Mouse (Mus musculus) limb, embryonic 15.5 days (tissue): Measurements from ENCODE around the gene Eno2. TPM values are rescaled to one million over a fixed set of nuclear protein-coding genes. Genes with fewer than 3 reads are reported as not detected.

Experiments
- ATAC-seq: fragments of 200-750 bp; cut with Nextera tagmentation; 2 replicates; pipeline ENCODE4 v1.8.0; 2017; ENCODE audit warnings: low read depth, moderate TSS enrichment; ENCODE audit not compliant: insufficient number of reproducible peaks, low FRiP score, low TSS enrichment
- H3K27ac ChIP-seq: fragments of 300-500 bp; sonication (generic); 2 replicates; pipeline ENCODE4 v1.5.1; 2015; ENCODE audit warnings: moderate library complexity, mild to moderate bottlenecking, inconsistent platforms
- H3K27me3 ChIP-seq: fragments of 300-500 bp; sonication (generic); 2 replicates; pipeline ENCODE4 v1.6.1; 2015; ENCODE audit warnings: inconsistent platforms
- H3K36me3 ChIP-seq: fragments of 300-500 bp; sonication (generic); 2 replicates; pipeline ENCODE4 v1.6.1; 2015; ENCODE audit warnings: inconsistent platforms
- H3K4me1 ChIP-seq: fragments of 300-500 bp; sonication (generic); 2 replicates; pipeline ENCODE4 v1.6.1; 2015; ENCODE audit warnings: inconsistent platforms
- H3K4me2 ChIP-seq: fragments of 300-500 bp; sonication (generic); 2 replicates; pipeline ENCODE4 v1.6.1; 2015; ENCODE audit warnings: mild to moderate bottlenecking, inconsistent platforms
- H3K4me3 ChIP-seq: fragments of 300-500 bp; sonication (generic); 2 replicates; pipeline ENCODE4 v1.5.1; 2015; ENCODE audit warnings: mild to moderate bottlenecking, inconsistent platforms
- H3K9ac ChIP-seq: fragments of 300-500 bp; sonication (generic); 2 replicates; pipeline ENCODE4 v1.6.1; 2015; ENCODE audit warnings: inconsistent platforms
- H3K9me3 ChIP-seq: fragments of 300-500 bp; sonication (generic); 2 replicates; pipeline ENCODE4 v1.6.1; 2016; ENCODE audit warnings: inconsistent platforms
- WGBS: fragments of 180-500 bp; shearing (Covaris S2); methylation state at CpG from one replicate; pipeline ENCODE4 v1.1.7; 2015; 5-methylcytosine and 5-hydroxymethylcytosine counted together
- polyA plus RNA-seq: library from polyadenylated mRNA; unstranded; fragments of >200 nt; fragmentation: Nextera tagmentation; extraction: Ambion mirVana; gene quantifications from 2 replicates; pipeline ENCODE4 v1.2.1, GENCODE M21; 2015

Gene Eno2
- polyA plus RNA-seq, 1 experiment from 2014 or later, result 9.1 TPM

DNA sequence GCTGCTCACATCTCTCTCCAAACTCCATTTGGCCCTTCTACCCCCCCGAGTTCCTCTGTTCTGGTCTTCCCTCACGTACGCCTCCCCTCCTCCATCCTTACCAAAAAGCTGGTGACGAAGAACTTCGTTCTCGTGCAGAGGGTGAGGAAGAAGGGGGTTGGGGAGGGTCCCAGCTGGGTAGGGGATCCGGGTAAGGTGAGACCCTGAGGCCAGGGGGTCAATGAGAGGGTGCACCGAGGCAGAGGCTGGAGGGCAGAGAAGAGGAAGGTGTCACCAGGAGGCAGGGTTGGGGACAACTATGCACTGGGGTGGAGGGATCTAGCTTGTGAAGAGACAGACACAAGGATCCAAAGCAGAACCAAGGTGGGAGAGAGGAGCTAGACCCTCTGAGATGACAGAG, 25.8 kb downstream of the Eno2 start:
- 95% methylated on average over 8 of the region's 8 CpGs for WGBS
- H3K4me1 ChIP-seq, result peaks cover 52% of the 10 kb centered on the region
- no peak overlapping the region for H3K27ac ChIP-seq
- no peak for ATAC-seq
- H3K36me3 ChIP-seq, result peaks cover 50% of the 10 kb centered on the region
- H3K9me3 ChIP-seq, result no peaks in the 10 kb centered on the region
- H3K4me2 ChIP-seq, result no peak overlapping the region
- H3K4me3 ChIP-seq, result no peak overlapping the region
- no peak overlapping the region for H3K9ac ChIP-seq
- no peaks in the 10 kb centered on the region for H3K27me3 ChIP-seq

DNA sequence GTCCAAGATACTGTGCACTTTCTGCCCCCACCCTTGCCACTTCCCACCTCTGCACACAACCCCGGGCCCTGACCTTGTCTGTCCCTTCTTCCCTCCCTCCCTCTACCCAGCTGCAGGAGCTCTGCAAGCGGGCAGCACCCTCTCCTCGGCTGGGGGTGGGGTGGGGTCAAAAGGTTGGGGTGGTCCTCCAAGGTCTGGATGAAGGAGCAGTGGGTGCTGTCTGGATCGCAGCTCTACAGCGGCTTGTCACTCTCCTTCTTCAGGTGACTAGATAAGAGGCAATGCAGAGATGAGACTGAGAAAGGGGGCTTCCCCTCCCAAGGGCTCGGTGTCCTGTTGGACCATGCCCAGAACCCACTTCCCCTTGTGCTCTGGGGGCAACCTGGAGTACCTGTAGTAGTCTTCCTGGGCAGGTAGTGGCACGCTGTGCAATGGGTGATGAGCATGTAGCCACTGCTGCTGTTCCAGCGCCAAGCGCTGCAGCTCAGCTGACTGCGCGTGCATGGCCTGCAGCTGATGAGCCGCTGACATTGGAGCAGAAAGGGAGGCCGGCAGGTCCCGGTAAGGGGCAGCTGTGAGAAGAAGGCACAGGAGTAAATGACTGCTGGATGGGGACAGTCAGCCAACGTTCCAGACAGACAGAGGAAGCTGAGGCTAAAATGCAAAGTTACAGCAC, 26.5 kb downstream of the Eno2 start:
- Histone ChIP-seq H3K9ac (no peak overlapping the region), H3K4me3 (no peak overlapping the region), H3K4me1 (peaks cover 55% of the 10 kb centered on the region), H3K4me2 (no peak overlapping the region), H3K27me3 (no peaks in the 10 kb centered on the region), H3K36me3 (peaks cover 43% of the 10 kb centered on the region), H3K27ac (0 out of 2 replicates have a peak overlapping the region, but pooled peaks have one; percentile 43), H3K9me3 (no peaks in the 10 kb centered on the region)
- no peak for ATAC-seq
- 90% methylated on average over 15 of the region's 15 CpGs for whole genome bisulfite sequencing

- peak overlapping the region; percentile 97 for H3K27ac ChIP-seq
- no peaks in the 10 kb centered on the region for H3K9me3 ChIP-seq
- peak overlapping the region; percentile 75 for H3K4me2 ChIP-seq
- peak overlapping the region; percentile 64 for H3K4me3 ChIP-seq
- H3K36me3 ChIP-seq, result peaks cover 32% of the 10 kb centered on the region
- no peaks in the 10 kb centered on the region for H3K27me3 ChIP-seq
- WGBS, result 65% methylated on average over 3 of the region's 3 CpGs
- H3K9ac ChIP-seq, result peak overlapping the region; percentile 21; the same call in 1 of the 2 replicates
- no peak for ATAC-seq
- H3K4me1 ChIP-seq, result peaks cover 49% of the 10 kb centered on the region
Measured at GRCm38 (mm10) chr6:124741842-124742241, 27.6 kb downstream of the Eno2 start.

- H3K4me3 ChIP-seq, result peak within 1 kb of the TSS; percentile 64
- H3K36me3 ChIP-seq, result peaks cover 28% of the 10 kb centered on the region
- under 1% methylated on average over 41 of the region's 41 CpGs for WGBS
- peak within 1 kb of the TSS; percentile 75 for H3K4me2 ChIP-seq
- H3K27me3 ChIP-seq, result no peaks in the 10 kb centered on the region
- peaks cover 42% of the 10 kb centered on the region for H3K4me1 ChIP-seq
- H3K27ac ChIP-seq, result peak within 1 kb of the TSS; percentile 97
- H3K9me3 ChIP-seq, result no peaks in the 10 kb centered on the region
- ATAC-seq, result peak; percentile 82
- peak within 1 kb of the TSS; percentile 73 for H3K9ac ChIP-seq
Measured at GRCm38 (mm10) chr6:124740888-124741761, 28.3 kb downstream of the Eno2 start, which contains the start of gene Grcc10. Grcc10 (minus strand) TSS chr6:124741374.

- under 1% methylated on average over 29 of the region's 29 CpGs for WGBS
Measured at GRCm38 (mm10) chr6:124740211-124740887, 29.1 kb downstream of the Eno2 start.

DNA sequence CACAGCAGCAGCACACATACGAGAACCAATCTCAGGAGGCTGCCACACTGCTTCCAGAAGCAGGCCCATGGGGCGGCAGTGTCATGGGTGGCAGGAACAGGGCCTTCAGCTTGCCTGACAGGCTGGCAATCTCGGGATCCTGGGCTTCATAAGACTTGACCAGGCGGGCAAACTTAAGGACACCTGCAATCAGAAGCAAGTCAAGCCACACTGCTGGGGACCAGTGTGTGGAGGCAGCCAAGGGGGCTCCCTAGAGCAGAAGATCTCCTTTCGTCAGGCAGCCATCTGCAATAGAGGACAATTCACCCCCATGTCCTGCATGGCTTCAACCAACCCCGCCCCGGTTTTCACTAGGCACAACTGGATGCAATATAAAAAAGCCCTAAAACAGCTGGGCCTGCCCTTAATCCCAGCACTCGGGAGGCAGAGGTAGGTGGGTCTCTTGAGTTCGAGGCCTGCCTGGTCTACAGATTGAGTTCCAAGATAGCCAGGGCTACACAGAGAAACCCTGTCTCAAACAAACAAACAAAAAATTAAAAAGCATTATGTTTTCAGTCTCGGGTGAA, 30.2 kb downstream of the Eno2 start:
- Histone ChIP-seq H3K27me3 (no peaks in the 10 kb centered on the region), H3K36me3 (peaks cover 18% of the 10 kb centered on the region), H3K4me2 (no peak overlapping the region), H3K27ac (peak overlapping the region; percentile 34; the same call in 1 of the 2 replicates), H3K4me1 (peaks cover 29% of the 10 kb centered on the region), H3K4me3 (0 out of 2 replicates have a peak overlapping the region, but pooled peaks have one; percentile 64), H3K9me3 (no peaks in the 10 kb centered on the region), H3K9ac (no peak overlapping the region)
- WGBS, result 79% methylated on average over 10 of the region's 10 CpGs
- ATAC-seq, result no peak

More at GRCm38 (mm10) chr6:124740211-124740887, 29.1 kb downstream of the Eno2 start:
- H3K4me3 ChIP-seq, result peak overlapping the region; percentile 64
- peak overlapping the region; percentile 97 for H3K27ac ChIP-seq
- no peaks in the 10 kb centered on the region for H3K9me3 ChIP-seq
- H3K4me1 ChIP-seq, result peaks cover 37% of the 10 kb centered on the region
- H3K9ac ChIP-seq, result peak overlapping the region; percentile 73
- 0 out of 2 replicates have a peak, but pooled peaks have one; percentile 8 for ATAC-seq
- peaks cover 28% of the 10 kb centered on the region for H3K36me3 ChIP-seq
- peak overlapping the region; percentile 75 for H3K4me2 ChIP-seq
- H3K27me3 ChIP-seq, result no peaks in the 10 kb centered on the region

GRCm38 (mm10) chr6:124738511-124739023, 30.9 kb downstream of the Eno2 start, which contains the start of gene Ptpn6:
Ptpn6 (minus strand) TSS chr6:124738714.
- 26% methylated on average over 15 of the region's 15 CpGs for WGBS
- H3K27me3 ChIP-seq, result no peaks in the 10 kb centered on the region
- H3K4me2 ChIP-seq, result peak within 1 kb of the TSS; percentile 30

DNA sequence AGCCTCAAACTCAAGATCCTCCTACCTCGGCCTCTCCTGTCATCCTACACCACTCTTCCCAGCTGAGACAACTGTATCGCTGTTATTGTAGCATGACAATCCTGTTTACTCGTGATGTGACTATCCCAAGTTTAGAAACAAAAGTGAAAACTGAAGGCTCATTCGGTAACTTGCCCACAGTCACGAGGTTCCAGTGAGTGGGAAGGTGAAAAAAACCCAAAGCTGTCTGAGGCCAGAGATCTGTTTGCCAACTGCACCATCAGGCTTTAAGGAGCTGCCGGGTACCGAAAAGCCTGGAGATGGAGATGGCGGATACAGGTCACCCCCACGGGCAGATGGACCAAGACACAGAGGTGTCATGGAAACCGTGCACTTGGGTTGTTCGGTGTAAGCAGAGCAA, 32.4 kb downstream of the Eno2 start:
- Histone ChIP-seq H3K9ac (no peak overlapping the region), H3K27ac (no peak overlapping the region), H3K9me3 (no peaks in the 10 kb centered on the region), H3K27me3 (no peaks in the 10 kb centered on the region), H3K4me1 (peaks cover 32% of the 10 kb centered on the region), H3K36me3 (0 out of 2 replicates have a peak, but pooled peaks cover 3% of the 10 kb centered on the region), H3K4me2 (no peak overlapping the region), H3K4me3 (no peak overlapping the region)
- 91% methylated on average over 11 of the region's 11 CpGs for WGBS
- no peak for ATAC-seq

More at GRCm38 (mm10) chr6:124738511-124739023, 30.9 kb downstream of the Eno2 start, which contains the start of gene Ptpn6:
- H3K36me3 ChIP-seq, result peaks cover 11% of the 10 kb centered on the region
- no peaks in the 10 kb centered on the region for H3K9me3 ChIP-seq
- peak within 1 kb of the TSS; percentile 34; the same call in 1 of the 2 replicates for H3K27ac ChIP-seq
- H3K4me3 ChIP-seq, result no peak within 1 kb of the TSS; the same call in 1 of the 2 replicates
- no peak for ATAC-seq
- no peak within 1 kb of the TSS for H3K9ac ChIP-seq
- peaks cover 29% of the 10 kb centered on the region for H3K4me1 ChIP-seq

- 0 out of 2 replicates have a peak, but pooled peaks cover 3% of the 10 kb centered on the region for H3K36me3 ChIP-seq
- no peaks in the 10 kb centered on the region for H3K9me3 ChIP-seq
- H3K9ac ChIP-seq, result no peak overlapping the region
- H3K4me2 ChIP-seq, result no peak overlapping the region
- WGBS, result 87% methylated on average over 3 of the region's 3 CpGs
- no peak for ATAC-seq
- no peaks in the 10 kb centered on the region for H3K27me3 ChIP-seq
- H3K27ac ChIP-seq, result no peak overlapping the region
- peaks cover 17% of the 10 kb centered on the region for H3K4me1 ChIP-seq
- no peak overlapping the region for H3K4me3 ChIP-seq
Measured at GRCm38 (mm10) chr6:124734417-124734816, 35.1 kb downstream of the Eno2 start.

- no peak overlapping the region for H3K4me2 ChIP-seq
- no peak for ATAC-seq
- no peak overlapping the region for H3K27ac ChIP-seq
- no peak overlapping the region for H3K9ac ChIP-seq
- H3K9me3 ChIP-seq, result no peaks in the 10 kb centered on the region
- H3K4me3 ChIP-seq, result peak overlapping the region; percentile 9; the same call in 1 of the 2 replicates
- no peaks in the 10 kb centered on the region for H3K27me3 ChIP-seq
- WGBS, result 50% methylated on average over 19 of the region's 19 CpGs
- H3K4me1 ChIP-seq, result peaks cover 6% of the 10 kb centered on the region; the same call in 1 of the 2 replicates
- no peaks in the 10 kb centered on the region for H3K36me3 ChIP-seq
Measured at GRCm38 (mm10) chr6:124732476-124733370, 36.8 kb downstream of the Eno2 start.
